Mouse (Mus musculus) cerebellum, adult 2 months (tissue): ENCODE measurements around the gene AU040320. TPM values are rescaled to one million over a fixed set of nuclear protein-coding genes. Genes with fewer than 3 reads are reported as not detected.

Experiments used
- DNase-seq, 2 experiments: peaks; one replicate each; pipeline ENCODE4 v3.0.0; 2021
- H3K27ac ChIP-seq: fragments of 200-500 bp; 2 replicates; pipeline ENCODE4 v1.5.1; 2012; ENCODE audit warnings: low read length, control low read depth, inconsistent platforms; ENCODE audit not compliant: insufficient read depth
- H3K27me3 ChIP-seq: fragments of 200-500 bp; 2 replicates; pipeline ENCODE4 v1.6.1; 2012; ENCODE audit warnings: inconsistent platforms, mild to moderate bottlenecking, low read length, moderate library complexity; ENCODE audit not compliant: control insufficient read depth, insufficient read depth
- H3K4me1 ChIP-seq: fragments of 200-500 bp; 2 replicates; pipeline ENCODE4 v1.6.1; 2011; ENCODE audit warnings: low read length; ENCODE audit not compliant: control insufficient read depth, insufficient read depth
- H3K4me3 ChIP-seq: fragments of 200-500 bp; replicated peaks from 2 replicates; pipeline ENCODE3; 2011; ENCODE audit warnings: mild to moderate bottlenecking, low read depth, low read length, control low read depth; ENCODE audit not compliant: insufficient read depth
- CTCF ChIP-seq: fragments of 200-500 bp; IDR thresholded peaks from 2 replicates; pipeline ENCODE4 v1.5.1; 2011; ENCODE audit warnings: low read depth, mild to moderate bottlenecking, control low read depth, low read length, moderate library complexity, borderline replicate concordance; ENCODE audit not compliant: insufficient read depth
- POLR2A ChIP-seq: fragments of 200-500 bp; IDR thresholded peaks from 2 replicates; pipeline ENCODE4 v1.6.1; 2011; ENCODE audit warnings: low read length, control low read depth, borderline replicate concordance; ENCODE audit not compliant: insufficient read depth
- WGBS: fragments of 180-500 bp; shearing (Covaris S2); methylation state at CpG from one replicate; pipeline ENCODE4 v1.1.7; 2018; 5-methylcytosine and 5-hydroxymethylcytosine counted together
- polyA plus RNA-seq: library from polyadenylated mRNA; depleted of rRNA; stranded (reverse); fragments of >200 nt; gene quantifications from 2 replicates; pipeline ENCODE4 v1.2.3, GENCODE M21; 2012

AU040320 gene
- polyA plus RNA-seq, 1 experiment, result 51.0 TPM

- H3K4me1 ChIP-seq, result no peaks in the 10 kb centered on the region
- H3K27ac ChIP-seq, result no peak overlapping the region
- TF ChIP-seq CTCF, result no peak
- TF ChIP-seq POLR2A, result no peak
- WGBS, result 98% methylated on average over 5 of the region's 5 CpGs
- no peak for DNase-seq
- no peak overlapping the region for H3K4me3 ChIP-seq
- no peaks in the 10 kb centered on the region for H3K27me3 ChIP-seq
These were observed 77.8 kb downstream of the AU040320 start for GRCm38 (mm10) chr4:126831122-126831521.

DNA sequence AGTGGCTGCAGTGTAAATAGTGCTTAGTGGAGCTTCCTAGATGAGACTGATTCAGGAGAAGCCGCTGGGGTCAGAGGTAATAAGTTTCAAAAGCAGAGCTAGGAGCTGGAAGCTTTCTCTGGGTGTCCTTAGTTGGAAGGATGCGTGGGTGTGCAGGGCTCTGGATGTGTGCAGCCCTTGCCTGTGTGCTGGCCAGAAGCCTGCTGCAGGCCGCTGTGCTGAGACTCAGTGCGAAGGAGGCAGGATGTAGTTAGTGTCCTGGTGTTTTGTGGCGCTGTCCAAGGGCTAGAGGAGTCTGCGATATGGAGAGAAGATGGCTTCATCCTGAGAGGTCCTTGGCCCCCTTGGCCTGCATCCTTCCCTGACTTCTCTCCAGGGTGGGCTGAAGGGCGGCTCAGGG lies 85.5 kb downstream of the AU040320 start:
- Histone ChIP-seq H3K27me3 (no peaks in the 10 kb centered on the region), H3K4me1 (no peaks in the 10 kb centered on the region), H3K27ac (no peak overlapping the region), H3K4me3 (no peak overlapping the region)
- TF ChIP-seq CTCF, result no peak
- TF ChIP-seq POLR2A, result no peak
- 82% methylated on average over 7 of the region's 7 CpGs for WGBS
- DNase-seq, result no peak

GRCm38 (mm10) chr4:126839873-126840272 lies 86.5 kb downstream of the AU040320 start:
- peak; percentile 70 to 87 for DNase-seq
- Histone ChIP-seq H3K4me3 (no peak overlapping the region), H3K27ac (no peak overlapping the region), H3K27me3 (no peaks in the 10 kb centered on the region), H3K4me1 (no peaks in the 10 kb centered on the region)
- TF ChIP-seq CTCF (peak; percentile 96), POLR2A (no peak)
- 21% methylated on average over 7 of the region's 7 CpGs for WGBS

- TF ChIP-seq POLR2A, result no peak
- no peak for TF ChIP-seq CTCF
- H3K4me3 ChIP-seq, result no peak overlapping the region
- no peak overlapping the region for H3K27ac ChIP-seq
- 94% methylated on average over 15 of the region's 15 CpGs for WGBS
- DNase-seq, result no peak
- H3K4me1 ChIP-seq, result no peaks in the 10 kb centered on the region
- H3K27me3 ChIP-seq, result no peaks in the 10 kb centered on the region
These were observed 87.7 kb downstream of the AU040320 start for GRCm38 (mm10) chr4:126840996-126841560.

DNA sequence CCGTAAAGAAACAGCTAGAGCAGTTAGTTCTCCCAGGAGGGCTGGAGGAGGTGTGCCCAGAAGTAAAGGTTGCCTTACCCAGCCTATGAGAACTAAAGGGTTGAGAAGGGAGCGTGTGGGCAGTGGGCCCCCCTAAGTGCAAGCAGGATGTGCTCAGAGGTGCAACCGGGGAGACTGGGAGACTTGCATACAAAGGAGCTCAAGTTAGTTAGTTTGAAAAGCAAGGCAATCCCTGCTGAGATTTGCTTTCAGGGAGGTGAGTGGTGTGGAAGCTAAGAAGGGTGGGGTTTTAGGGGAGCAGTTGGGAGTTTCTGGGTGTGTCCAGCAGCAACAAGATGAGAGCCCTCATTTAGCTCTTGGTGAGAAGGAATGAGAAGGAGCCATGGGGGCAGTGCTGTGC lies 89.6 kb downstream of the AU040320 start:
- Histone ChIP-seq H3K4me3 (no peak overlapping the region), H3K4me1 (no peaks in the 10 kb centered on the region), H3K27ac (no peak overlapping the region), H3K27me3 (no peaks in the 10 kb centered on the region)
- no peak for DNase-seq
- TF ChIP-seq POLR2A, result no peak
- no peak for TF ChIP-seq CTCF
- 66% methylated on average over 3 of the region's 3 CpGs for WGBS

- Histone ChIP-seq H3K4me3 (no peak overlapping the region), H3K27me3 (no peaks in the 10 kb centered on the region), H3K27ac (no peak overlapping the region), H3K4me1 (no peaks in the 10 kb centered on the region)
- WGBS, result 43% methylated on average over 4 of the region's 4 CpGs
- no peak for DNase-seq
- no peak for TF ChIP-seq POLR2A
These were observed 92.3 kb downstream of the AU040320 start for GRCm38 (mm10) chr4:126845664-126846063.

GRCm38 (mm10) chr4:126846971-126847370 lies 93.6 kb downstream of the AU040320 start:
- Histone ChIP-seq H3K4me1 (no peaks in the 10 kb centered on the region), H3K27me3 (no peaks in the 10 kb centered on the region), H3K27ac (no peak overlapping the region), H3K4me3 (no peak overlapping the region)
- WGBS, result 57% methylated on average over 7 of the region's 7 CpGs
- no peak for DNase-seq
- TF ChIP-seq POLR2A, result no peak
- no peak for TF ChIP-seq CTCF

DNA sequence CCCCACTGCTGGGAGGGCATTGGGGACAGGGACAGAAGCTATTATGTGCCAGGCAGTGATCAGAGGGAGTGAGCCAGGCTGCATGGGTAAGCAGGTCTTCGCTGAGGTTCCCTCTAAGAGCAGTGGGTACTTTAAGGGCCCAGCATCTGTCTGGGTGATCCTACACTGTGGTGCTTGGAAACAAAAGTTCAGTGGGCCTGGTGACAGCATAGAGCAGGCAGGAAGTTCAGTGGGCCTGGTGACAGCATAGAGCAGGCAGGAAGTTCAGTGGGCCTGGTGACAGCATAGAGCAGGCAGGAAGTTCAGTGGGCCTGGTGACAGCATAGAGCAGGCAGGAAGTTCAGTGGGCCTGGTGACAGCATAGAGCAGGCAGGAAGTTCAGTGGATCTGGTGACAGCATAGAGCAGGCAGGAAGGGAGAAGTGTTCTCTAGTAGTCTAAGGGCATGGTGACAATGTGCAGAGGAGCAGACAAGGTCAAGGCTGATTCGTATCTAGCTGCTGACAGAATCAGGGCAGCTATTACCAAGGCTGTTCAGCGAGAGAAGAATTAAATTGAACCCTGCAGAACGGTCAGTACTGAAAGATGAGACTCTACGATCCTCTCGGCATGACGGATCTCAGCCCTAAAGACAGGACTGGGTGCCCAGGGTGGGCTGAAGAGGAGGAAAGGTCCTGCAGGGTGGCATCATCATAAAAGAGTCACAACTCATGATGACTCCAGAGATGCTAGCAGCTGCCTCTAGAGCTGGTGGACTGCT lies 96.9 kb downstream of the AU040320 start:
- peaks cover 11% of the 10 kb centered on the region for H3K4me1 ChIP-seq
- TF ChIP-seq CTCF, result no peak
- TF ChIP-seq POLR2A, result no peak
- WGBS, result 78% methylated on average over 7 of the region's 7 CpGs
- no peak for DNase-seq
- no peaks in the 10 kb centered on the region for H3K27me3 ChIP-seq
- no peak overlapping the region for H3K4me3 ChIP-seq
- no peak overlapping the region for H3K27ac ChIP-seq
